Mouse (Mus musculus): ENCODE measurements around the gene Klhl30. TPM values are rescaled to one million over a fixed set of nuclear protein-coding genes. Genes with fewer than 3 reads are reported as not detected.

The Klhl30 gene
- total RNA-seq, 2 experiments from 2014 or later: 55.0 to 66.7 TPM

- DNase-seq: no peak
- intact Hi-C loops (cut with DNase I): no loop called here
These were observed 5.3 kb downstream of the Klhl30 start for GRCm38 (mm10) chr1:91356105-91356504.

DNA sequence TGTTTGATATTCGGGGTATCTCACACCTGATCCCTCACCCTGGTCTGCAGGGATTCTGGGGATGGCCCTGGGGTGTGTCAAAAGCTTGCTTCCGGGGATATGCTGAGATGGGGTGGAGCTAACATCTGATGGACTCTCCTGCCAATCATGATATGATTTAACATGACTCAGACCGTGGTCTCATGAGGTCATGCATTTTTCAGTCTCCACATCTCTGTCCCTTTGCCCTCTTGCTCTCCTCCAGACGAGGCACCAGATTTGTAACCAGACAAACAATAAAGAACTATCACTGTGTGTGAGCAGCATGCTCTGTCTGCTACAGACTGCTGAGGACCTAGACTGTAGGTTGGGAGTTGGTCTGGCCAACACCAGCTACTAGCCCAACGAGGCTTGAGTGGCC is 11.3 kb downstream of the Klhl30 start:
- DNase-seq: no peak
- intact Hi-C loops (cut with DNase I): no loop called here

- DNase-seq: no peak
- intact Hi-C loops (cut with DNase I): no loop called here
These were observed 14.2 kb downstream of the Klhl30 start for GRCm38 (mm10) chr1:91364822-91365644.

DNA sequence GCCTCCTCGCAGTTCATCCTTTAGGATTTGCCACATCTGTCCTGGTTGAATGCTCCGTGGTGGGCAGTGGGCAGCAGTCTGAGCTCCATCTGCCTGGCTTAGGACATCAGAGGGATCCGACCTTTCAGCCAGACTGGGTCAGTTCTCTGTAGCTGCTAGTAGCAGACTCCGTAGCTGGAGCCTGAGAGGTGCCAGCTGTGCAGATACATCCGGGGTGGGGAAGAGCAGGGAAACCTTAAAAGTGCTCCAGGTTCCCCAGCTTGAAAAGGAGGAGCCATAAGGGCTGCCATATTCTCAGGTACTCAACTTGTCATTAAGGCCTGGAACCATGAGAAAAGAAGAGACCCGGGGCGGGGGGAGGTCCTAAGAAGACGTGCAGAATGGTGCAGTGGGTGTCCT is 15.0 kb downstream of the Klhl30 start:
- intact Hi-C loops (cut with DNase I): no loop called here

DNA sequence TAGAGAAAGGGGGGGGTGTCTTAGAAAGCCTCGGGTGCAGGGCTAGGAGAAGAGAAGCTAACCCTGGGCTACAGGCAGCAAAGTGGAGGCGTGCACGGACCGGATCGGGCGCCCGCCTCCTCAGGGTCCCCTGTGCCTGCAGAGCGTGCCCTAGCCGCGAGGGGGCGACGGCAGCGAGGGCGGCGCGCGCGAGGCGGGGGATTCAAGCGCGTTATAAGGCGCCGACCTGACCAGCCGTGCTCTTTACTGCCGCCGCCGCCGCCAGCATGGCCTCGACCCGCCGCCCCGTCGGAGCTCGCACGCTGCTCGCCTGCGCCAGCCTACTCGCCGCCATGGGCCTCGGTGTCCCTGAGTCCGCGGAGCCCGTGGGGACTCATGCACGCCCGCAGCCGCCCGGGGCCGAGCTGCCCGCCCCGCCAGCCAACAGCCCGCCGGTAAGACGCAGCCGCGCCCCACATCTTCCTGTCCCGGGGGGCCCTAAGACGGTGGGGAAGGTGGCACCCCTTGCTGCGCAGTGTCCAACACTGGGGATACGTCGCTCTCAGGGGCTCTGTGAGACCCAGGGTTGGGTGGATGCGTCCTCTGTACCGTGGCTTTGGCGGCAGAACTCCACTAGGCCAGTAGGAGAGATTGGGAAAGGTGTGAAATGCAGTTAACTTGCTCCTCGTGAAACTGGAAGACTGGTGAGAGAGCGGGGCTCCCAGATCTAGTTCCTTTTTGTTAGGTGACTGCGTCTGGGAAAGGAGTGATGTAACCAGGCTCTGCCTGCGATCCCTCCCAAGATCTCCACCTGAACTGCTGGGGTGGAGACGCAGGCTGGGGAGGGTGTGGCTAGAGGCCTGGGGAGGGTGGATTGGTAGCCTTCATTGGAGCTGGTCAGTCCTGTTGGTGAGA is 15.6 kb downstream of the Klhl30 start, which contains the start of gene Erfe:
Gene Erfe, plus strand, starts transcription at position 216 of the 894 bp plus-strand sequence.
- peak; percentile 63 to 68 for DNase-seq
- intact Hi-C loops (cut with DNase I): no loop called here

More for the DNA sequence above, 15.0 kb downstream of the Klhl30 start:
- no peak for DNase-seq

DNA sequence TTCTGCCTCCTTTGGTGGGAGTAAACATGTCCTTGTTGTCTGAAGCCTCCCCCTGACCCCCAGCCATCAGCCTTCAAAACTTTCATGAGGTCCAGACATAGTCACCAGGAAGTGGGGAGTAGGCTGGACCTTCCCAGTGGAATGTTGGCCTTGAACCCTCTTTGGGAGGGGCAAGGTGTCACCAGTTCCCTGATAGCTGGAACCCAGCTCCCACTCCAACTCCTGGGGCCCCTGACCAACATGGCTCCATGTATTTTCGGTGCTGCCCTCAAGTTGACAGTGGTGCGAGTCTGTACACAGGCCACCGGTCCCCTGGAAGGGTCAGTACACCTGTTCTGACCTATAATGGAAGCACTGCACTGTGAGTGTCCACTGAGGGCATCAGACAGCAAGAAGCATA is 16.5 kb downstream of the Klhl30 start:
- intact Hi-C loops (cut with DNase I): no loop called here

DNA sequence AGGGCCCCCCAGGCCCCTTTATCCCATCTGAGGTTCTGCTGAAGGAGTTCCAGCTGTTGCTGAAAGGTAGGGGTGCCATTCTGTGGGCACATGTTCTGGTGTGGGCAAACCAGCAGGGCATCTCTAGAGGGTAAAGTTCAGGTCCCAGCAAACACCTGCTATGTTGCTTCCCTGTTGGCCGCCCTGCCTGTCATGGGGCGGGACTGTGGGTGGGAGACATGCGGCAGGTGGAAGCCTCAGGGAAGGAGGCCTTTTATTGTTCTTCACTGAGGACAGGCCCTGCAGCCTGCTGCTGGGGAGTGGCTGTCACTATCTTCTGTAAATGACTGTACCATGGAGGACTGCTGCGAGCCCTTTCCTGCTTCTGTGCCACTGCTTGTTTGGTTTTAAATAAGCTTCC is 18.6 kb downstream of the Klhl30 start:
- no peak for DNase-seq
- intact Hi-C loops (cut with DNase I): no loop called here

More for the DNA sequence above, 16.5 kb downstream of the Klhl30 start:
- no peak for DNase-seq

GRCm38 (mm10) chr1:91370055-91370454 is 19.2 kb downstream of the Klhl30 start:
- DNase-seq: no peak
- intact Hi-C loops (cut with DNase I): no loop called here

DNA sequence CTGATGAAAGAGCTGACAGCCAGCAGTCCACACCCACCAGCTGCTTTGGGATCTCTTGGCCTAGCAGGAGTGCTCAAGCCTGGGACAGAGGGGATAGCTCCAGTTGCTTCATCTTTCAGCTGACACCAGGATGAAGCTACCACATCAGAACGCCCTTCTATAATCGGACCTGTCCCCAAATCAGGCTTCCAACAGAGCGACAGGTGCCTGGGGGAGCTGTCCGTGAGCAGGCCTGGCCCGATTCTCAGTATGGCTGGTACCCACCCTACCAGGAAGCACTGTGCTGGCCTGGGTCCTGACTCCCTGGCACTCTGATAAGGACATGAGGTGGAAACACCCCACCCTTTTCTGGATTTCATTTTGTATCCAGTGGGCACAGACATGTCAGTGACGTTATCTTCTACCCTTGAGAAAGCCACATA is 22.6 kb downstream of the Klhl30 start:
- intact Hi-C loops (cut with DNase I): no loop called here
- DNase-seq: no peak

- DNase-seq: peak; percentile 58 to 71
- intact Hi-C loops (cut with DNase I): loop anchor here (5.0 kb wide), 1 partner anchor 33 kb away; no protein-coding TSS in a partner anchor
These were observed 29.8 kb downstream of the Klhl30 start for GRCm38 (mm10) chr1:91380453-91381090.

- intact Hi-C loops (cut with DNase I): loop anchor here (5.0 kb wide), 1 partner anchor 34 kb away; no protein-coding TSS in a partner anchor
- no peak for DNase-seq
These were observed 30.3 kb downstream of the Klhl30 start for GRCm38 (mm10) chr1:91381091-91381471.

DNA sequence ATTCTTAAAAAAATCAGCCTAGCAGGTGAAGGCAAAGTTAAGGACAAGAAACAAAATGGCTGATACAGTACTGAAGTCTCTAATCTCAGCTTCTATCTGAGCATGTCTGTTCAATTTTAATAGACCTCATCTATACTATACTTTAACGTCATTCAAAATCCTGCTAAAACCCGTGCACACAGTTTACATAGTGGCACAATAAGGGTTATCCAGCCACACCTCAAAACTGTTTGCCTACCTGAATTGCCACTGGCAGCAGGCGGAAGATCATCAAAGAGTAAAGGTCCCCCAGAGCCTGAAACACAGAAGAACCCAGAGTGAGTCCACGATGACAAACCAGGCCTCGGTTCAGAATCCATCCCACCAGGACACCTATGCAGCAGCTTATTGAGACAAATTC is 39.6 kb downstream of the Klhl30 start:
- no peak for DNase-seq
- intact Hi-C loops (cut with DNase I): no loop called here

DNA sequence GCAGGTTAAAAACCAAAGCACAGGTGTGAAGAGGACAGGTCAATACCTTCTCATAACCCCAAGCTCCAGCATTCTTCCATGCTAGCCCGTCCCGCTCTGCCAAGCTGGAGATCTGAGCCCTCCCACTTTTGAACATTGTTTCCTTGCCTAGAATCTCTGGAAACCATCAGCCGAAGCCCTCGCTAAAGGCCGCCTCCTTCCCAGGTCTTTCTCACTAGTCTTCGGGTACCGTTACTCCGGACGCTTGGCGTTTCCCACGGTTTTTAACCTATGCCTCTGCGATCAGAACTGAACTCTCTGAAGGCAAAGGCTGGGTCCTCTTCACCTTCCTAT is 47.1 kb downstream of the Klhl30 start:
- no peak for DNase-seq
- intact Hi-C loops (cut with DNase I): no loop called here

DNA sequence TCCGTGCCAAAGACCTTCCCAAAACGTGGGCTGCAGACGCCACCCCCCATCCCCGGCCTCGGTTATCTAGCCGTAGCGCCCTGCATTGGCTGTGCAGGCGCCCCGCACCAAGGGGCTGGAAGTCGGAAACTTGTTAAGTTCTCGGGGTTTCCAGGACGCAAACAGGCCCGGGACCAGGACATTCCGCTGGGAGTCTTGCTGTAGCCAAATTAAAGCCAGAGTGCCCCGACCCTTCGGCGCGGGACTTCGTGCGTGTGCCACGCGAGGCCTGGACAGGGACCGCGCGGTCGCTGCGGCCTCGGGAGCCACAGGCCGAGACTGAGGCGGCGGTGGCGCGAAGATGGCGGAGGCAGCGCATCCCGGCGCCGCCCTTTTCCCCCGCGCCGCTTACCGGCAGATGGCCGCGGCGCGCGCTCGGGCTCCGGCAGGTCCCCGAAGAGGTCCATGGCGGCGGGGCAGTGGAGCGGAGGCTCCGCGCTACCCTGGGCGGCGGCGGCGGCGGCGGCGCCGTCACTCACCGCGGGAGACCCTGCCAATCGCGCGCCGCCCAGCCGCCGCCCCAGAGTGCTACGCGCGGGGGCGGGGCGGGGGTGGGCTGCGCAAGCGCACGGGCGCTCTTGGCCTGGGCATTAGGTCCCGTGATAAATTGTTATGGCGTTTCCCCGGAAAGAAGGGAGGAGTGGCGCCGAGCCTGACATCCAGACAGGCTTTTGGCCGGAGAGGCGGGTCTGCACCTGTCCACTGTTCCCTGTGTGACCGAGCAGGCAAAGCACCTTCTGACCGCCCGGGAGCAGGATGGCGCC is 47.6 kb downstream of the Klhl30 start, which contains the start of gene Ilkap:
Gene Ilkap, minus strand, starts transcription at position 556 of the 803 bp plus-strand sequence.
- DNase-seq: peak; percentile 74 to 81
- intact Hi-C loops (cut with DNase I): no loop called here

GRCm38 (mm10) chr1:91404976-91405375 is 54.2 kb downstream of the Klhl30 start:
- intact Hi-C loops (cut with DNase I): no loop called here
- no peak for DNase-seq

GRCm38 (mm10) chr1:91405406-91406169 is 54.8 kb downstream of the Klhl30 start:
- intact Hi-C loops (cut with DNase I): no loop called here
- DNase-seq: peak; percentile 57 to 58

GRCm38 (mm10) chr1:91407819-91408218 is 57.0 kb downstream of the Klhl30 start:
- no peak for DNase-seq
- intact Hi-C loops (cut with DNase I): no loop called here

DNA sequence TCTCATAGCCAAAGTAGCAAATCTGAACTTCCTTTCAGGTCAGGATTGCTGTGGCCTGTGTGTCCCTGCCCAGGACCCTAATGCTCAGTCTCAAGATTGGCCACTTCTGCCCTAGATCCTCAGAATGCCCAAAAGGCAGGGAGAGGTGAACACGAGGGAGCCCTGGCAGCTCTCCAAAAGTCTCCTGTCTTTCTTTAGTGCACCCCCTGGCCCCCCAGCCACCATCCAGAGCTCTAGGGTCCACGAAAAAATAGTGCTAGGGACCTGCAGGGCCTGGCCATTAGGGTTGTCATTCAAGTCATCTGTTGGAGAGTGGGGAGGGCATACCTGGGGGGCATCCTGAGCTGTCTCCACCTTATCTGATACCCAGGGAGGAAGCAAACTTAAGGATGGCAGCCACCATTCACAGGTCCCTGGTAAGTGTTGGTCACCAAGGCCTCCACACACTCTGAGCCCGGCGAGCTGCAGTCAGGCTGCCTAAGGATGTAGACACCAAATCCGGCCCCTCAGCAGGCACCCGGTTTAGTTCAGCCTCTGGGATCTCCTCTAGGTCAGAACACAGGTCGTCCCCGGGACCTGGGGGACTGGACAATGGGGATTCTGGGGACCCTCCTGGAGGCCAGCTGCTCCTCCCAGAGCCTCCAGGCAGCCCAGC is 60.9 kb downstream of the Klhl30 start:
- intact Hi-C loops (cut with DNase I): no loop called here
- DNase-seq: no peak
